Mouse (Mus musculus) v-Abl transformed pro-B cells (cell line): ENCODE results near the gene Hoxd10.

Experiments used
- in situ Hi-C, 2 experiments: fragments of 400-800 bp; cut with MboI; formaldehyde crosslinking; loops; one replicate each; pipeline ENCODE4 v1.15.1; 2025; ENCODE audit not compliant: unreplicated experiment in 2 of 2

The Hoxd10 gene

DNA sequence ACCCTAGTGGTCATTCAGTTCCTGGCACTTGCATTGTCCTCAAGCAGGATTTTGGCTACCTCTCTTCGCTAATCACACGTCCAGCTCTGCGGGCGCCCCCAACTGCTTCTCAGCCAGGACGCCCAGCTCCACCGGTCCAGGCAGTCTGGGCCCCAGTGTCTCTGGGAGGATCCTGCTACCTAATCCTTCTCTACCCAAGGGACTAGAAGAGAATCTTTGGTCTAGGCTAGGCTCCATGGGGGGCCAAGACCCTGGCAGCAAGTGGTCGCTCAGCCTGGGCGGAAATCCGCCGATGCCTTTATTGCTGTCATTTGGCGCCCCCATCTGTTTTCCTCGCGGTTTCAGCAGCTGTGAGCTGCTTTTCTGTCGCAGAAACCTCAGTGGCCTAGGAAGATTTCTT is 30.0 kb upstream of the Hoxd10 start:
- in situ Hi-C loops = loop anchor here (5.0 to 25.0 kb wide), 4 partner anchors 359 to 1374 kb away; no protein-coding TSS in a partner anchor

DNA sequence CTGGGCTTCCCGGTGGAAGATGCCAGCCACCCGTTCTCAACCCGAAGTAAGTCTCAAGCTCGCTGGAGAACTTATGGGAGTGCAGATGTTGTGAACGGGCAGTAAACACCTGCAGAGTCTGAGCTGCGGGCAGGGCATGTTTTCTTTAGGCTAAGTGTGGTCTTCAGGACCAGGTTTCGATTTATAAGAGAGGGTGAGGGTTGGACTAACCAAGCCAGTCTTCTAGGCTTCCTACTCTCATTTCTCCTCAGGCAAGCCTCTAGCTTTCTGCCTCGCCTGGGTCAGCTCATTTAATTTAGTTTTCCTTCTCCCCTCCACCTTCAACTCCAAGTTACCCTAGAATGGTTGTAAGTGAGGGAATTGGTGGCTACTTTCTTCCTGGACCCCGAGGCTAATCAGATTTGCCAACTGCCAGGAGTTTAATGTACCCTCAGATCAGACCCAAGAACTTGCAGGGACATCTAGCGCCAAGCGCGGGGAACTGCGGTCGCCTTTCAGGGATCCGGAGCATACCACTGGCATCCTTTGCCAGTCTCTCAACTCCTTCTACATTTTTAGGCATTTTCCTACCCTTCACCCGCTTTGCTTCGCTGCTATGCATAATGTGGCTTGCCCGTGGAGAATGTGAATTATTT is 28.3 kb upstream of the Hoxd10 start:
- in situ Hi-C loops = loop anchor here (5.0 to 25.0 kb wide), 4 partner anchors 361 to 1376 kb away; no protein-coding TSS in a partner anchor

DNA sequence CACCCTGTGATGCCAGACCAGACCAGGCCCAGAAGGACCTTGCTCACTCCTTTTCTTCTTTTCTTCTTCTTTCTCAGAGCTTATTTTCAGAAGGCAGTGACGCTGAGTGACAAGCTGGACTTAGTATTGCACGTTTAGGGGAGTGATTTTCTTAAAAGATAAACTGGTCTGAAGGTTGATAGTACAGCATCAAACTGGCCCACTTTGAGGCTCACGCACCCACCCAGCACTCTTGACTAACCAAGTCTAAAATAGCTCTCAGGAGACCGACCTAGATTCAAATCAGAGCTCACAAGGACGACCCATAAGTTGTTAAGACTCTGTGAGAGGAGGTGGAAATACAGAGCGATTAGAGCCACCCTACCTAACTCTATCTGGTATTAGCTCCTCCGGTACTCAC is 25.3 kb upstream of the Hoxd10 start:
- in situ Hi-C loops = loop anchor here in 1 of 2 experiments (5.0 to 25.0 kb wide), 2 partner anchors 704 to 1379 kb away; no protein-coding TSS in a partner anchor

DNA sequence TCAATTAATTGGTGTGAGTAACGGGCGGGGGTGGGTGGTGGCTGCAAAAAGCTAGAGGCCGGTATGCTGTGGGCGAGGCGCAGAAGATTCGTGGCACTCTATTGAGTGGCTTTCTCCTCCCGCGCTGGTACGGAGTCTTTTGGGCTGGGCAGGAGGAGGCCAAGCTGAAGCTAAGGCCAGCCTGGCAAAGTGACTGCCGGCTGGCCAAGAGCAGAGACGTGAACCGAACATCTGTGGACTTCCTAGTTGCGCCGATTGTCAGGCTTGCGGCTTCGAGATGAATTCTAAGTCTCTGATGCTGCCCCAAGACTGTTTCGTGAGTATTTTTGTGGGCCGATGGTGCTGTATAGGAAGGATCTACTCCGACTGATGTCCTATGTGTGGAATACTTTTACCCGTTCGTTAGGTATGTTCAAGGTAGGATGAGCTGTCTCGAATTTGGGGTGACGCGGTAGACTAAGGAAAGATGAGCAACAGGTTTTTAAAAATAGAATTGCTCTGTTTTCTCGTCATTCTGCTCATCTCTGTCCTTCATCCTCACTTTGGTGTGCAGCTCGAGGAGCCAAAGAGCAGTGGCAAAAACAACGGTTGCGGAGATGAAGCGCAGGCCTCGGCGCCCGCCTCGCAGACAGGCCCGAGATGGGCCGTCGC is 24.4 kb upstream of the Hoxd10 start:
- in situ Hi-C loops = loop anchor here in 1 of 2 experiments (5.0 to 25.0 kb wide), 2 partner anchors 705 to 1380 kb away; no protein-coding TSS in a partner anchor

DNA sequence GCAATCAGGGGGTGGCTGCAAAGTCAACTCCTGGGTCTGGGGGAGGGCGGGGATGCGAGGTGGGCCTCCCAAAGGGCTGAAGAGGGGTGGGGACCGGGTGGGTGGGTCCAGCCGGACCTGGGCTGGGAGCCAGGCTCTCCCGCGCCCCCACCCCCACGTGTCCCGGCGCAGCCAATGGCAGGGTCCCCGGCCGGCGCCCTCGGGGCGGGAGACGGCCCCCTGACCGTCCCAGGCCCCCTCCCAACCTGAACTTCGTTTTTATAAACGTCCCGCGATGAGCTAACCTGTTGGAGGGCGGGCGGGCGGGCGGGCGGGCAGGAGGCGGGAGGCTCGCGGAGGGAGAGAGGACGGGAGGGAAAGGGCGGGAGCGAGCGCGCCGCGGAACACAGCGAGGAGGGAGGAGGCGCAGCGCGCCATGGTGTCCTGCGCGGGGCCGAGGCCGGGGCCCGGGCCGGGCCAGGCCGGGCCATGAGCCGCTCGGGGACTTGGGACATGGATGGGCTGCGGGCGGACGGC is 23.8 kb upstream of the Hoxd10 start, which contains the start of gene Hoxd13:
Hoxd13 (plus strand) TSS at position 469 of the 516 bp plus-strand sequence.
- in situ Hi-C loops = loop anchor here in 1 of 2 experiments (5.0 to 25.0 kb wide), 2 partner anchors 706 to 1381 kb away; no protein-coding TSS in a partner anchor

DNA sequence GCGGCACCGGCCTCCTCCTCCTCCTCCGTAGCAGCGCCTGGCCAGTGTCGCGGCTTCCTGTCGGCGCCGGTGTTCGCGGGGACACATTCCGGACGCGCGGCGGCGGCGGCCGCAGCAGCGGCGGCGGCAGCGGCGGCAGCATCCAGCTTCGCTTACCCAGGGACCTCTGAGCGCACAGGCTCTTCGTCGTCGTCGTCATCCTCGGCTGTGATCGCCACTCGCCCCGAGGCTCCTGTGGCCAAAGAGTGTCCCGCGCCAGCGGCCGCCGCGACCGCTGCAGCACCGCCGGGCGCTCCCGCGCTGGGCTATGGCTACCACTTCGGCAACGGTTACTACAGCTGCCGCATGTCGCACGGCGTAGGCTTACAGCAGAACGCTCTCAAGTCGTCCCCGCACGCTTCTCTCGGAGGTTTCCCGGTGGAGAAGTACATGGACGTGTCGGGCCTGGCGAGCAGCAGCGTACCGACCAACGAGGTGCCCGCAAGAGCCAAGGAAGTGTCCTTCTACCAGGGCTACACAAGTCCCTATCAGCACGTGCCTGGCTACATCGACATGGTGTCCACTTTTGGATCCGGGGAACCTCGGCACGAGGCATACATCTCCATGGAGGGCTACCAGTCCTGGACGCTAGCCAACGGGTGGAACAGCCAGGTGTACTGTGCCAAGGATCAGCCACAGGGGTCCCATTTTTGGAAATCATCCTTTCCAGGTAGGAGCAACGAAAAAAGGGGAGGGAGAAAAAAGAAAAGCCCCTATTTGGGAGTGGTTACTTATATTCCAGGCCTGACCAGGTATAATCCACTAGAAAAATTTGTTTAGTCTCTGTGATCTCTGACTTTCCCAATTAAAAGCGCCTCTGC is 23.1 kb upstream of the Hoxd10 start:
- in situ Hi-C loops = loop anchor here in 1 of 2 experiments (5.0 to 25.0 kb wide), 2 partner anchors 706 to 1381 kb away; no protein-coding TSS in a partner anchor

DNA sequence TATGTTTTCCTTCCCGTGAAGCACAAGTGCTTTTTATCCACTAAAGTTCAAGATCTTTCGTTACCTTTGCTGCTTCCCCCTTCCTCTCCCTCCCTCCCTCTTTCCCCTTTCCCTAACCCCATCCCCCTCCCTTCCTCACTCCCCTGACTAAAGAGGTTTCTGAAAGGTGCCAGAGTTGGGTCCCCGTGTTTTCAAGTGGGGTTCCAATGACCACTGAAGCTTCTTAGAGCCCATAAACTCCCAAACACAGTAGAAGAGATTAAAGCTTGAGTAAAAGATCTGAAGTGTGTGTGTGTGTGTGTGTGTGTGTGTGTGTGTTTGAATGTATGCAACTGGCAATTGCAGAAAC is 22.5 kb upstream of the Hoxd10 start:
- in situ Hi-C loops = loop anchor here in 1 of 2 experiments (5.0 to 25.0 kb wide), 2 partner anchors 707 to 1382 kb away; no protein-coding TSS in a partner anchor

DNA sequence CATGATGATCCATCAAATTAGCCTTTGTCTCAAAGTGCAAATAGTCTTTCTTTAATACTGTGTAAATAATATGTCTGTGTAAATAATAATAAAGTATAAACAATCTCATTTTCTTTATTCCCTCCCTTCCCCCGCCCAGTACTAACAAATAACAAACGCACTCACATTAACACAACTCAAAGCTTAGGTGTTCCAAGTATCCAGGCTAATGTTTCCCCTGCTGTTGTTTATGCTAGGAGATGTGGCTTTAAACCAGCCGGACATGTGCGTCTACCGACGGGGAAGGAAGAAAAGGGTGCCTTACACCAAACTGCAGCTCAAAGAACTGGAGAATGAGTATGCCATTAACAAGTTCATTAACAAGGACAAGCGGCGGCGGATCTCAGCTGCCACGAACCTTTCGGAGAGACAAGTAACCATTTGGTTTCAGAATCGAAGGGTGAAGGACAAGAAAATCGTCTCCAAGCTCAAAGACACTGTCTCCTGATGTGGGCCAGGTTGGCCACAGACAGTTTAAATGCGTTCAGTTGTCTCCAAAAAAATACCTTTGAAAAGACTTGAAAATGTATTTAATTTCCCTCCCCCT is 22.0 kb upstream of the Hoxd10 start:
- in situ Hi-C loops = loop anchor here (5.0 to 25.0 kb wide), 2 partner anchors 707 to 1382 kb away; no protein-coding TSS in a partner anchor

DNA sequence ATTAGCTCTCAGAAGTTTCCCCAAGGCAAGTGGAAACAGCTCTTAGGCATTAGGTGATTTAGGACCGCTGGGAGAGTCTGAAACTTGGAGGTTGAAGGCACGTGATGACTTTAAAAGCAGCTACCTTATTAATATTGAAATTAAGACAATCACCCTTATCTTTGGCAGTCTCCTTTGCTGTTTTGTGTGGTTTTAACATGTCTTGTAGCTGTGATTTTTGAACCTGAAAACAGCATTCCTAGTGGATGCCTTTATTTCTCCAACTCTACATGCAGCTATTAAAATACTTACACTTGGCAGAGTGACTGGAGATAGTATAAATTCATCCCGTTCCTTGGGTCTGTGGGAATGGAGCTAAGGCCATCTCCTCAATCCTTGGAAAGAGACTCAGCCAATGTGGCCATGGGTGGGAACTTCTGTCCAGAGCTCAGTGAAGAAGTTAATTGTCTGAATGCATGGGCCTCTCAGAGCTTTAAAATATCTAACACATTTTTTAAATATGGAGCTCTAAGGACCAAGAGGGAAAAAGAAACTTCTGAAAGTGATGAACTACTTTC is 21.0 kb upstream of the Hoxd10 start:
- in situ Hi-C loops = loop anchor here (5.0 to 25.0 kb wide), 2 partner anchors 708 to 1383 kb away; no protein-coding TSS in a partner anchor

DNA sequence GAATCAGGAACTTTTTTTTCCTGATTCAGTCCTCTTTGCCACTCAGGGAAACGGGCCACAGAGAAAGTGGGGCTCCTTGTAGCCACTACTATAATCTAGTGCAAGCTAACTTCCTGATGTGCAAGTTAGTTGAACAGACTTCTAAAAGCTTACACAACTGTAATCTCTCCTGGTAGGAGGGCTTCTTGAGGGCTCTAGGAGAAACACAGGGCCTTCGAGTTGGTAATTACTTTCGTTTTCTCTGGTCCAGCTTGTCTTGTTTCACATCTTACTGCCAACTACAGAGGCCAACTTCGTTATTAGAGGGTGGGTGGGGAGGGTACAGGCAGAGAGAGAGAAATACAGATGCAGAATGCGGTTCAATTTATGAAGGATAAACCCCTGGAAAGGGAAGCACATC is 19.9 kb upstream of the Hoxd10 start:
- in situ Hi-C loops = loop anchor here (5.0 to 25.0 kb wide), 2 partner anchors 710 to 1385 kb away; no protein-coding TSS in a partner anchor

DNA sequence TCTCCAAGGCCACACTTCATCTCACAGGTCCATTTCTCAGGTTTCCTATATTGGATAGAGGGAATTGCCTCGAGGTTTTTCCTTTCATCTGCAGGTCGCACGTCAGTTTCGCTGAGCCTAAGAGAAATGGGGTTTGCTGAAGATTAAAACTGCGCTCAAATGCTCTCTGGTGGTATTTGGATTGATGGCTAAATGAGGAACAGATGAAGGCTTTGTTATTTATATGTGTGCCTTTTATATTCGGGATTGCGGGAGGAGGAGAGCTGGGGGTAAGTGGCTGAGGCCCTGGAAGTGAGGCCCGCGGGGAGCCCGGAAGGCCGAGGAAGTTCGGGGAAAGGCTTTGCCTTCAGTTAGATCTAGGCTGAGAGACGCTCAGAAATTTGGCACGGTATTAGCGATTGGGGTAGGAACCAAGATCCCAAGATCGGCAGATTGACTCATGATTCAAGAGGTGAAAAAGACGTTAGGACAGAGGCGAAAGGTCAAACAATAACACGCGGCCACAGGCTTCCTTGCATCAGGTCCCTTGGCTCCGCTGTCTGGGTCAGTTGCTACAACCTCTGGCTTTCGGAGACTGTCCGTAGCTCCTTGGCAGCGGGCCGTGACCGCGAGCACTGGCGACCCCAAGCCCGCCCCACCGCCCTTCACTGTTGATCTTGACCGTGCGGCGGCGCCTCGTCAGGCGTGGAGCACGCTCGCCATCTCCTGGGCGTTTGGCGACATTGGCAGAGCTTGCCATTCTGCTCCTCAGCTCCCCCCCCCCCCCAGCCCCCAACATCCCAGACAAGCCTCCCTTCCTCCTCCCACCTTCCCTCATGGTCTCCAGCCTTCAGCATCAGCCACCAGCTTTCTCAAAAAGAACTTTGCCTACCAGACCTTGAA is 19.0 kb upstream of the Hoxd10 start:
- in situ Hi-C loops = loop anchor here (5.0 to 25.0 kb wide), 2 partner anchors 710 to 1385 kb away; no protein-coding TSS in a partner anchor

DNA sequence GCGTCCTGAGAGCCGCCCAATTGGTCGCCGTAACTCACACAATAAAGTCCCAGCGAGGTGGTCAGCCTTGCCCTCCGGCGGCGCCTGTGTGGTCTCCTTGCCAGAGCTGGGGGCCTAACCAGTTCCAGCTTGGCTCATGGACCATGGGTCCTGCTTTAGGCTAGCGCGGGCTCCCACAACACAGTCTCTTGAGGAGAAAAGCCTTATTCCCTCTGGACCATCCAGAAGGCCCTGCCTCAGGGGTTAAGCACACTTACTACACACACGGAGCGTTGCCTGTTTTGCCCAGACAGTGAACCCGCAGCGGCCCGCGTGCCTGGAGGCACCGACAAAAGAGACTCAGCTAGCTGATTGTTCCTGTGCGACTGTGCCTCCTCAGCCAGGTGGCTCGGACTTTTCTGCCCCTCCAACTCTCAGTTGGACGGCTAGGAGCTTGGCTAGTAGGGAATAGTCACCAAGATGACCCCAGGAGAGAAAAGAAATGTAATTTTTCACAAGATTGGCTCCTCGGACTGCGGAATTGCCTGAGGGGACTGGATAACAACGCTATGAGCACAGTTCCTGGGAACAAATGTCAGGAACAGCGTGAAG is 17.8 kb upstream of the Hoxd10 start:
- in situ Hi-C loops = loop anchor here (5.0 to 25.0 kb wide), 2 partner anchors 712 to 1387 kb away; no protein-coding TSS in a partner anchor

DNA sequence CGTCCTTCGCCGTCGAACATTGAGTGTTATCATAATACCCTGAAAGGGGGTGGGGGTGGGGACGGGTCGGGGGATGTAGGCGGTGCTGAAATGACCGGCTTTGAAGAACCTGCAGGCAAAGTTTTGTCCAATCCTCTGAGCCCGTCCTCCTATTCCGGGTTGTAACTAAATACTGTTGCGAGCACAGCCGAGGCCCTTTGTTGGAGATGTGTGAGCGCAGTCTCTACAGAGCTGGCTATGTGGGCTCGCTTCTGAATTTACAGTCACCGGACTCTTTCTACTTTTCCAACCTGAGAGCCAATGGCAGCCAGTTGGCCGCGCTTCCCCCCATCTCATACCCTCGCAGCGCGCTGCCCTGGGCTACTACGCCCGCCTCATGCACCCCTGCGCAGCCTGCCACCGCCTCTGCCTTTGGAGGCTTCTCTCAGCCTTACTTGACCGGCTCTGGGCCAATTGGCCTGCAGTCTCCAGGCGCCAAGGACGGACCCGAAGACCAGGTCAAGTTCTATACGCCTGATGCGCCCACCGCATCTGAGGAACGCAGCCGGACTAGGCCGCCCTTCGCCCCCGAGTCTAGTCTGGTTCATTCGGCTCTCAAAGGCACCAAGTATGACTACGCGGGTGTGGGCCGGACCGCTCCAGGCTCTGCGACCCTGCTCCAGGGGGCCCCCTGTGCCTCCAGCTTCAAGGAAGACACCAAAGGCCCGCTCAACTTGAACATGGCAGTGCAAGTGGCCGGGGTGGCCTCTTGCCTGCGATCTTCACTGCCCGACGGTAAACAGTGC is 16.7 kb upstream of the Hoxd10 start, which contains the start of gene Hoxd12:
Hoxd12 (plus strand) TSS at position 133 of the 785 bp plus-strand sequence.
- in situ Hi-C loops = loop anchor here (5.0 to 25.0 kb wide), 5 partner anchors 713 to 1388 kb away; partner anchors contain the start of gene Chrna1 (in 1 of the 2)

DNA sequence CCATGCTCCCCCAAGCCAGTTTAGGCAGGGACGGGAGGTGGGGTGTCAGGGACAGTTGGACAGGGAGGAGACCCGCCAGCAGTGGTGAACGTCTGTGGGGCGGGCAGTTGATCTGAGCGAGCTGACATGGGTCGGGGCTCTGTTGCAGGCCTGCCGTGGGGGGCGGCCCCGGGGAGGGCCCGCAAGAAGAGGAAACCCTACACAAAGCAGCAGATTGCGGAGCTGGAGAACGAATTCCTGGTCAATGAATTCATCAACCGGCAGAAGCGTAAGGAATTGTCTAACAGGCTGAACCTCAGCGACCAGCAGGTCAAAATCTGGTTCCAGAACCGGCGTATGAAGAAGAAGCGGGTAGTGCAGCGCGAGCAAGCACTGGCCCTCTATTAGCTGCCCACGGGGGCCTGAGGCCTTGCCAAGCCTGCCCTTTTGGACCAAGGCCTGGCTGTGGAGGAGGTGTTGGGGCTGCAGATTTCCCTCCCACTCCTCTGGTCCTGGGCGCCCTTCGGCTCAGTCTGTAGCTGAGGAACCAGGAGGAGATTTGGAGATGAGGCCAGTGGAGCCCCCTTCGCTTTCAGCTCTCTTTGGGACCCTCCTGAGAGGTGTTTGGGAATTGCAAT is 15.9 kb upstream of the Hoxd10 start:
- in situ Hi-C loops = loop anchor here (5.0 to 25.0 kb wide), 3 partner anchors 1087 to 1287 kb away; partner anchors contain the start of gene Chrna1 (in 1 of the 2)

DNA sequence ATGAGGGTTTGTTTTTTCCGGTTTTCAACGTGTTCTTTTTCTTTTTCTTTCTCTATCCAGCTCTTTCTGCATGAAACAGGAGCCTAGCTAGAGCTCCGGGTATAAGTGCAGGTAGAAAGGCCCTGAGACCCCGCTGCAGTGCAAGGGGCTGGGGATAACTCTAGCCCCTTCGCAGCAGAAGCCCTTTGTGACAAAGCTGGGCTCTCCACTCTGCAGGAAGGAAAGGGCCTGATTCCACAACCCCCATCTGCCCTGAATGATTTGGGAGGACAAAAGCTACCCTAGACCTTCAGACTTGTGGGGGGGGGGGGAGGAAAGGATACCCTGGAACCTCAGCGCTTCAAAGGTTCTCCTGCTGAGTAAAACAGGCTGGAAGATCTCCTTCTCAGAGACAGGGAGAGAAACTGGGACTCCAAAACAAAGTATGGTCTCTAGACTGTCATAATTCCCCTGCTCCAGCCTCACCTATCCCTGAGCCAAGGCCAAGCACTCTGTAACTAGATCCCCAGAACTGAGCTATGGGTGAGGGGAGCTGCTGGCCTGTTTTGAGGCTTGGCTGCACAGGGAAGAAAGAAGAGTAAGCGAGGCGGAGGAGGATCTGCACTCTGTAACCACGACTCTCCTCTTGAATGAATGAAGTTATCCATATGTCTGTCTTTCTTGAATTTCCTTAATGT is 15.2 kb upstream of the Hoxd10 start:
- in situ Hi-C loops = loop anchor here (5.0 to 25.0 kb wide), 3 partner anchors 1086 to 1286 kb away; partner anchors contain the start of gene Chrna1 (in 1 of the 2)

DNA sequence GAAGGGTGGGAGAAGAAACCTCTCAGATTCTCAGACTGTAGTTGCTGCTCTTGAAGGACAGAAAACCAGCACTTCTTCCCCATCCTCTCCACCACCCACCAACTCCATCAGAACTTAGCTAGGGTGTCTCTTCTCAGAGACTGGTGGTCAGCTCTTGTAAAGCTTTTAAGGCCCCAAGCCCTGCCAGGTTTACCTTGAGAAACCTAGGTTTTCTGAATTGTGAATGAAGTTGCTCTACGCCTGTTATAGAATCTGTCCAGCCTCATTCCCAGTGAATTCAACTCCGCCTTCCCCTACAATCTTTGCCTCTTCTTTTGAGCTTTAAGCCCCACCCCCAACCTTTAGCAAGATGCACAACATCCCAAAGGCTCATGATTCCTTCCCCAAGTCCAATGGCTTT is 14.6 kb upstream of the Hoxd10 start:
- in situ Hi-C loops = loop anchor here (5.0 to 25.0 kb wide), 3 partner anchors 1085 to 1285 kb away; partner anchors contain the start of gene Chrna1 (in 1 of the 2)
